Mouse (Mus musculus) heart, embryonic 14.5 days (tissue): ENCODE results near the gene Iqcn. TPM values are rescaled to one million over a fixed set of nuclear protein-coding genes. Genes with fewer than 3 reads are reported as not detected.

ENCODE experiments used
- ATAC-seq: fragments of 200-750 bp; cut with Nextera tagmentation; 2 replicates; pipeline ENCODE4 v1.8.0; 2017; ENCODE audit warnings: low read depth, moderate TSS enrichment; ENCODE audit not compliant: insufficient number of reproducible peaks, insufficient read depth, low FRiP score
- H3K27ac ChIP-seq, 2 experiments: fragments of 200-500 bp in 1 of 2; fragments of 300-500 bp in 1 of 2; sonication (generic) in 1 of 2; replicated peaks in 1 of 2; 2 replicates each; pipeline ENCODE4 v1.5.1; 2012 to 2014; ENCODE audit warnings: low read depth in 2 of 2, low read length in 2 of 2, control low read depth in 1 of 2, mild to moderate bottlenecking in 1 of 2, mixed read lengths in 1 of 2; ENCODE audit not compliant: control insufficient read depth in 1 of 2, insufficient read depth in 1 of 2
- H3K27me3 ChIP-seq: fragments of 300-500 bp; sonication (generic); 2 replicates; pipeline ENCODE4 v1.6.1; 2014; ENCODE audit warnings: mild to moderate bottlenecking, low read length, control low read depth; ENCODE audit not compliant: control insufficient read depth, insufficient read depth
- H3K36me3 ChIP-seq: fragments of 300-500 bp; sonication (generic); 2 replicates; pipeline ENCODE4 v1.6.1; 2014; ENCODE audit warnings: mild to moderate bottlenecking, control low read depth, low read length, mixed read lengths; ENCODE audit not compliant: control insufficient read depth, insufficient read depth
- H3K4me1 ChIP-seq, 2 experiments: fragments of 200-500 bp in 1 of 2; fragments of 300-500 bp in 1 of 2; sonication (generic) in 1 of 2; 2 replicates each; pipeline ENCODE4 v1.6.1; 2012 to 2014; ENCODE audit warnings: low read length in 2 of 2, control low read depth in 1 of 2, mixed read lengths in 1 of 2; ENCODE audit not compliant: control insufficient read depth in 2 of 2, insufficient read depth in 2 of 2
- H3K4me2 ChIP-seq: fragments of 300-500 bp; sonication (generic); 2 replicates; pipeline ENCODE4 v1.6.1; 2014; ENCODE audit warnings: mild to moderate bottlenecking, low read length
- H3K4me3 ChIP-seq, 2 experiments: fragments of 200-500 bp in 1 of 2; fragments of 300-500 bp in 1 of 2; sonication (generic) in 1 of 2; 2 replicates each; pipeline ENCODE4 v1.5.1; 2012 to 2014; ENCODE audit warnings: low read length in 2 of 2, mild to moderate bottlenecking in 2 of 2, control low read depth in 1 of 2, low read depth in 1 of 2, moderate library complexity in 1 of 2; ENCODE audit not compliant: control insufficient read depth in 1 of 2, insufficient read depth in 1 of 2
- H3K9ac ChIP-seq: fragments of 300-500 bp; sonication (generic); 2 replicates; pipeline ENCODE4 v1.6.1; 2014; ENCODE audit warnings: mild to moderate bottlenecking, low read length
- H3K9me3 ChIP-seq: fragments of 300-500 bp; sonication (generic); 2 replicates; pipeline ENCODE4 v1.6.1; 2016; ENCODE audit warnings: low read length, control low read depth; ENCODE audit not compliant: control insufficient read depth
- WGBS: fragments of 180-500 bp; shearing (Covaris S2); extraction: QIAGEN DNeasy Blood & Tissue Kit; methylation state at CpG from one replicate; pipeline ENCODE4 v1.1.7; 2014; 5-methylcytosine and 5-hydroxymethylcytosine counted together
- polyA plus RNA-seq: library from polyadenylated mRNA; unstranded; fragments of >200 nt; fragmentation: Nextera tagmentation; extraction: Ambion mirVana; gene quantifications from 2 replicates; pipeline ENCODE4 v1.2.1, GENCODE M21; 2014

The Iqcn gene
- polyA plus RNA-seq, 1 experiment from 2014 or later = not detected

DNA sequence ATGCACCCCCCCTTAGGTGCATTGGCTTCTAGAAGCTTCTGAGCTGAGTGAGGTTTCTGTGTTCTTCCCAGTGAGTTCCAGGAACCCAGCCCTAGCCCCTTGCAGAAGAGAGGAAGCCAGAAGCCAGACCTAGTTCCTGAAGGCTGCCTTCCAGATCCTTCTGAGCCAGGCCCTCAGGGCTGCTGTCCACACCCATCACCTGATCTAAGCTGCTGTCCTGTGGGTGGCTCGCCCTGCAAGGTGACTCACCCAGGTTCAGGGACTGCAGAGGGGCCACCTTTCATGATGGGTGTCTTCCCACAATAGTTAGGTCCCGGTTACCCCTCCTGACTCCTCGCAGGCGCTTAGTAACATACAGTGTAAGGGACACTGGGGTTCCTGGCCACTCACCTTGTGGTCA lies 23.9 kb upstream of the Iqcn start:
- no peaks in the 10 kb centered on the region for H3K27me3 ChIP-seq
- no peaks in the 10 kb centered on the region for H3K9me3 ChIP-seq
- H3K4me1 ChIP-seq = peaks cover 7 to 22% of the 10 kb centered on the region in 2 experiments; a peak in 3 of 4 replicates
- H3K27ac ChIP-seq = no peak overlapping the region; a peak in 1 of 4 replicates
- no peak overlapping the region for H3K4me2 ChIP-seq
- no peak overlapping the region for H3K4me3 ChIP-seq
- peaks cover 32% of the 10 kb centered on the region for H3K36me3 ChIP-seq
- no peak overlapping the region; the same call in 1 of the 2 replicates for H3K9ac ChIP-seq
- WGBS = 90% methylated on average over 4 of the region's 4 CpGs
- no peak for ATAC-seq

DNA sequence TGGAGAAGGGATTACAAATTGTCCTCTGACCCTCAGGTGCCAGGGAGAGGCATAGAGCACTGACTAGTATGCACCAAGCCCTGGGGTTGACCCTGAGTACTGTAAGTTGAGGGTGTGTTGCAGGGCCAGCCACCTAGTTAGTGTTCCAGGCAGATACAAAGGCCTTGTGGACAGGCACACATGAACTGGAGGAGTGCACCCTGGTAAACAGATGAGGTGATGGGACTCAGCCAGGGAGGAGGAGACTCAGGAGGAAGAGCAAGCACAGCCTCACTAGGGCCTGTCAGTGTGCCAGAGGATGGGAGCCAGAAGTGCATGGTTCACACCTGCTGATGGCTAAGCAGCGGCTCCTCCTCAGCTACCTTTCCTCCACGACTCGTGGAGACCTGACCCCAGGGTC lies 23.2 kb upstream of the Iqcn start:
- Histone ChIP-seq H3K27ac (no peak overlapping the region), H3K4me3 (no peak overlapping the region), H3K9me3 (no peaks in the 10 kb centered on the region), H3K36me3 (peaks cover 32% of the 10 kb centered on the region), H3K4me2 (no peak overlapping the region), H3K27me3 (no peaks in the 10 kb centered on the region), H3K9ac (no peak overlapping the region), H3K4me1 (peaks cover 3 to 16% of the 10 kb centered on the region in 2 experiments; a peak in 3 of 4 replicates)
- WGBS = 82% methylated on average over 3 of the region's 3 CpGs
- no peak for ATAC-seq

DNA sequence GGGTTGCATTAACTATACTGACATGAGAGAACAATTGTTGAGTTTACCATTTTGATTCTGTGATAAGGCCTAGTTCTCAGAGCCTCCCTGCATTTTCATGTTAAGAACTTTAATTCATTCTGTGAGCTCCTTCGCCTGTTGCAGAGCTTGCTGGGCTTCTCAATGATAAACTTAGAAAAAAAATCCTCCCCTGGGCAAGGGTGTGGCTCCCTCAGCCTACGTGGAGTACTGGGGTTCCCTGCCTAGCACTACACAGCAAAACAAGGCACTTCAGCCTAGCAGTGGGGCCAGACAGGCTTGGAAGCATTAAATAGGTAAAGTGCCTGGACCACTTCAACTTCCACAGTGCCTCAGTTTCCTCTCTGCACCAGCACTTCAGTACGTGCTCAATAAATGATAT lies 21.8 kb upstream of the Iqcn start:
- 74% methylated on average over 3 of the region's 3 CpGs for WGBS
- H3K9ac ChIP-seq = no peak overlapping the region
- peak overlapping the region in 1 of 2 experiments; percentile 96; a peak in 2 of 4 replicates for H3K27ac ChIP-seq

DNA sequence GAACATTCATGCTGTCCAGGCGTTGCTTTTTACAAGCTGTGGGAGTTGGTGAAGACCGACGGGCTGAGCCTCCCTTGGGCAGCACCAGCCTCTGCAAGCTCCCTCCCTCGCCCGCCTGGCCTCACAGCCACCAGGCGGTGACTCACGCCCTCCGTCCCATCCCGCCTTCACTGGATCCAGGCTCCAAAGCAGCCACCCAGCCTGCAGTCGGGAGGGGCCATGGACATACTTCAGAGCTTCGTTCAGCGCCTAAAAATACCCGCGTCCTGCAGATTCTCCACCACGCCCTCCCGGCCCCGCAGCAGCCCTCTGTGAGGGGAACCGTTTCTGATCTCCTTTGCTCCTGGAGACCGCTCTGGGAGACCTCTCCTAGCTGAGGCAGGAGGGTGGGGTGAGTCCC lies 21.1 kb upstream of the Iqcn start:
- Histone ChIP-seq H3K36me3 (peaks cover 24% of the 10 kb centered on the region), H3K27me3 (no peaks in the 10 kb centered on the region), H3K9me3 (no peaks in the 10 kb centered on the region), H3K9ac (peak overlapping the region; percentile 74), H3K27ac (peak overlapping the region; percentile 88 to 96), H3K4me1 (peaks cover 3 to 16% of the 10 kb centered on the region in 2 experiments; a peak in 3 of 4 replicates), H3K4me2 (peak overlapping the region; percentile 57), H3K4me3 (peak overlapping the region; percentile 5 to 6; a peak in 2 of 4 replicates)
- 1% methylated on average over 19 of the region's 19 CpGs for WGBS
- ATAC-seq = peak; percentile 86

More for the DNA sequence above, 21.8 kb upstream of the Iqcn start:
- ATAC-seq = no peak
- Histone ChIP-seq H3K27me3 (no peaks in the 10 kb centered on the region), H3K36me3 (peaks cover 27% of the 10 kb centered on the region), H3K4me3 (no peak overlapping the region), H3K4me2 (no peak overlapping the region), H3K9me3 (no peaks in the 10 kb centered on the region), H3K4me1 (peaks cover 3 to 16% of the 10 kb centered on the region in 2 experiments; a peak in 3 of 4 replicates)

DNA sequence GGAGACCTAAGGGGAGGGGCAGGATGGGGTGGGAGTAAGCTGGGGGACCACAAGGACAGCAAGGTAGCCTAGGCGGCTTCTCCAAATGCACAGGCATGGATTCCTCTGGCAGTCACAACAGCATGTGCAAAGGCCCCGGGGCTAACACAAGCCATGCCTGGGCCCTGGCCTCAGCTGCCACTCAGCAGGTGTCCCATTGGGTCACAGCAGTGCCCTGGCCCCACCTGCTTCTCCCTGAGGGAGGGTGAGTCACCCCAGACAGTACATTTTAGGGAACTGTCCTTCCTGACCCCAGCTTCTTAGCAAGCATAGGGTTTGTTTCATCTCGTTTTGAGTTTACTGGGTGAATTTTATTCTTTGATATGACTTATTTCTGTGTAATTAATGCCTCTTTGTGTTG lies 20.6 kb upstream of the Iqcn start:
- ATAC-seq = 0 out of 2 replicates have a peak, but pooled peaks have one; percentile 3
- Histone ChIP-seq H3K4me2 (peak overlapping the region; percentile 57), H3K9ac (peak overlapping the region; percentile 74), H3K9me3 (no peaks in the 10 kb centered on the region), H3K4me3 (peak overlapping the region; percentile 5 to 6; a peak in 2 of 4 replicates), H3K27ac (peak overlapping the region; percentile 88 to 96), H3K27me3 (no peaks in the 10 kb centered on the region), H3K4me1 (peaks cover 3 to 16% of the 10 kb centered on the region in 2 experiments; a peak in 3 of 4 replicates), H3K36me3 (peaks cover 23% of the 10 kb centered on the region)
- WGBS = 50% methylated on average over 3 of the region's 3 CpGs

DNA sequence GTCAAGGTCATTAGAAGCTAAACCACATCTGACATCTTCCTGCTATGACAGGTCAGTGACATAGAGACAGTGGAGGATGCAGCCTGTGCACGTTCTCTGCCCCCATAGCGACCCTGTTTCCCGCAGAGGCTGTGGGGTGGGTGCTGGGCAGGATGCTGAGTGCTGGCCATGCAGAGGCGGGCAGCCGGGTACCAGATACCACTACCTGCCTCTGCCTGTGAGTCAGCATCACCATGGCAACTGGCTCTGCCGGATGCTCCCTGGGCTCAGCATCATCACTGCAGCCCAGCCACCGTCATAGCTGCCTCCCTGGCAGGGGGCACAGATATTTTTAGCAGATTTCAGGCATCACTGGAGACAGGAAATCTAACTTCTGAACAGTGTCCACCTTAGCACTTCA lies 19.0 kb upstream of the Iqcn start:
- Histone ChIP-seq H3K27ac (no peak overlapping the region), H3K9ac (no peak overlapping the region)
- no peak for ATAC-seq

DNA sequence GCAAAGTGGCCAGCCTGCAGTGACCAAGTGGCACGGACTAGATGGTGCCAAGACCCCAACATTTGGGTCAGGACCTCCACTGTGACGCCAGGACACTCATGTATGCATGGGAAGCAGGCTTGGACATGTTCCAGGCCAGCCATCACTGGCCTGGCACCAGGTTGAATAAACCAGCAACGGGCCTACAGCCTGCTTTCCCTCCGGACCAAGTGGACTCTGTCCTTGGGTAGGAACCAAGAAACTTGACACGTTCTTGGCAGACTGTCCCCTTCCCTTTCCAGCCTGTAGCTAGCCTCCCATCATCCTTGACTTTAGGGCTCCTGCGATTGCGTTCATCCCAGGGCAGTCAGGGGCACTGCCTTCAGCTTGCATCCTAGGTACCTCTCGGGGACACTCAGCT lies 15.7 kb upstream of the Iqcn start:
- Histone ChIP-seq H3K27me3 (no peaks in the 10 kb centered on the region), H3K4me1 (peaks cover 13 to 14% of the 10 kb centered on the region in 2 experiments), H3K9ac (no peak overlapping the region), H3K4me3 (no peak overlapping the region), H3K9me3 (no peaks in the 10 kb centered on the region), H3K27ac (no peak overlapping the region), H3K36me3 (no peaks in the 10 kb centered on the region), H3K4me2 (no peak overlapping the region)
- 72% methylated on average over 8 of the region's 8 CpGs for WGBS
- no peak for ATAC-seq

More for the DNA sequence above, 19.0 kb upstream of the Iqcn start:
- H3K36me3 ChIP-seq = peaks cover 7% of the 10 kb centered on the region
- peaks cover 3 to 16% of the 10 kb centered on the region in 2 experiments; a peak in 3 of 4 replicates for H3K4me1 ChIP-seq
- H3K4me2 ChIP-seq = no peak overlapping the region
- H3K27me3 ChIP-seq = no peaks in the 10 kb centered on the region
- H3K9me3 ChIP-seq = no peaks in the 10 kb centered on the region
- 45% methylated on average over 7 of the region's 7 CpGs for WGBS
- H3K4me3 ChIP-seq = no peak overlapping the region

DNA sequence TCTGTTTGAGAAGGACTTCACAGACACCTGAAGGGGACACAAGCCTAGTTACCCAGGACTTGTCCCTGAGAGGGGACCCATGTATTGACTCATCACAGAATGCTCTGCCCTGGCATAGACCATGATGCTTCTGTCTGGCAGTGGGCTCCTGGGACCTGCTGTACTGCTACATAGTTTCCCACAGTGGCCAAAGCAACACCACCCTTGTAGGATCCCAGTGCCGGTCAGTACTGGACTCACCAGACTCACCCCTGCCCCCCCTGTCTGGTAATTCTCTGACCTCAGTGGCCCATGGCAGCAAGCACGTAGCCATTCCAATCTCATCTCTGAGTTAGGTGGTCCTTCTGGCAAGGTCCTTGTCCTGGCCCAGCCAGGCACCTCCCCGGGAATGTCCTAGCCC lies 15.1 kb upstream of the Iqcn start:
- no peak overlapping the region for H3K4me3 ChIP-seq
- no peak overlapping the region for H3K4me2 ChIP-seq
- H3K9me3 ChIP-seq = no peaks in the 10 kb centered on the region
- no peak overlapping the region for H3K9ac ChIP-seq
- peaks cover 11% of the 10 kb centered on the region in 2 experiments for H3K4me1 ChIP-seq
- no peaks in the 10 kb centered on the region for H3K36me3 ChIP-seq
- no peaks in the 10 kb centered on the region for H3K27me3 ChIP-seq
- WGBS = 87% methylated on average over 3 of the region's 3 CpGs
- H3K27ac ChIP-seq = no peak overlapping the region
- ATAC-seq = no peak
